Mouse (Mus musculus): Measurements from ENCODE around the gene Fam32a. TPM values are rescaled to one million over a fixed set of nuclear protein-coding genes. Genes with fewer than 3 reads are reported as not detected.
A peak's percentile ranks its signal among the peaks of the same experiment; 100 is the strongest.

Gene Fam32a
- polyA plus RNA-seq, 1 experiment from 2014 or later: 28.4 TPM

DNA sequence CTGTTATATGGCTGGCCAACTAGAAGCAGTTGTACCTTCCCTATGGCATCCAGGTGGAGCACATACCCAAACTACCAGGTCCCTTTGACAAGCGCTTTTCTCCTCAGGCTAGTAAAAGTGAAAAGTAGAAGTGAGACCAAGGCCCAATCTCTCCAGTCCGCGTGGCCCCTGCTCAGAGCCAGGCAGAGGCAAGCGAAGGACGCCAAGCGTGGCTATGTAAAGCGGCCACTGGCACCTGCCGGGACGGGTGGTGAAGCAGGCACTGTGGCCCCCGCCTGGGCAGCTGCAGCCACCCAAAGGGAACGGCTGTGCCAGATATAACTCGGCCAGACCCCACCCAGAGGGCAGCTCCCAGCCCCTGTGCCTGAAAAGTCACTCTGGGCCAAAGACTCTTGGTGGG is 51.1 kb downstream of the Fam32a start:
- TF ChIP-seq CTCF (IDR thresholded peaks at IDR 0.05; ENCODE audit: low read depth) (no peak), EP300 (IDR thresholded peaks at IDR 0.05; ENCODE audit: low read depth) (no peak)
- H3K27ac ChIP-seq (ENCODE audit: low read depth): peak overlapping the region; percentile 72
- H3K4me3 ChIP-seq (ENCODE audit: low read depth, low read length): no peak overlapping the region
- H3K9me3 ChIP-seq (ENCODE audit: low read length): no peaks in the 10 kb centered on the region
- H3K36me3 ChIP-seq (replicated peaks; ENCODE audit: insufficient read depth, low read length): no peaks in the 10 kb centered on the region
- H3K4me1 ChIP-seq (ENCODE audit: insufficient read depth): peaks cover 20% of the 10 kb centered on the region
- no peak overlapping the region for H3K4me2 ChIP-seq (ENCODE audit: low read depth, low read length)
- H3K9ac ChIP-seq (replicated peaks): no peak overlapping the region
- DNase-seq (peak; percentile 61), ATAC-seq (no peak; the same call in 1 of the 2 replicates)
- WGBS (ENCODE audit: insufficient replicate concordance): 66% methylated on average over 12 of the region's 12 CpGs
- no peaks in the 10 kb centered on the region for H3K27me3 ChIP-seq (ENCODE audit: insufficient read depth, low read length)

DNA sequence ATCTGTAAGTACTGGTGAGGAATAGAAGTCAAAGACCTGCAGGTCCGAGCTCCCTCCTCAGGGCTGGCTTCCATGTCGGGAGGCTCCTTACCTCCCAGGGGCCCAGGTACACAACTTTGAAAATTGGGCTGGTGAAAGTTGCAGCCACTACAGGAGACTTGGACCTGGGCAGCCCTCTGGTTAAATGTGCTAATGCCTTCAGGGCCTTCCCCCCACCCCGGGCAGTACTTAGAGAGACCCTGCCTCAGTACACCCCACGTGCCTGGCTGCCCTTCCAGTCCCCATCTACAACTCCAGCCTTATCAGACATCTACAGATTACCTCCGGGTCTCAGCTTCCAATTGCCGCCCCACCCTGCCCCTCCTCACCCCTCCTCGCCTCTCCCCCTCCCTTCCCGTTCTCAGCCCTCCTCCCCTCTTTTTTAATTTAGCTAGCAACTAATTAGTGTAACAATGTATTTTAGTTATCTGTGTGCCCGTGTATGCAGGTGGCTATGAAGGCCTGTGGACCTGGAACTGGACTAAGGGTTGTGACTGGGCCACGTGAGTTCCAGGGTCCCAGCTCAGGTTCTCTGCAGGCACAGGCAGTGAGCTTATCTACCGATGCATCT is 51.6 kb downstream of the Fam32a start:
- Histone ChIP-seq H3K9me3 (ENCODE audit: low read length) (no peaks in the 10 kb centered on the region), H3K4me2 (ENCODE audit: low read depth, low read length) (no peak overlapping the region), H3K27ac (ENCODE audit: low read depth) (peak overlapping the region; percentile 72), H3K9ac (replicated peaks) (no peak overlapping the region), H3K4me3 (ENCODE audit: low read depth, low read length) (no peak overlapping the region), H3K27me3 (ENCODE audit: insufficient read depth, low read length) (no peaks in the 10 kb centered on the region), H3K36me3 (replicated peaks; ENCODE audit: insufficient read depth, low read length) (no peaks in the 10 kb centered on the region), H3K4me1 (ENCODE audit: insufficient read depth) (peaks cover 20% of the 10 kb centered on the region)
- DNase-seq: no peak
- 55% methylated on average over 11 of the region's 11 CpGs for WGBS (ENCODE audit: insufficient replicate concordance)
- no peak for TF ChIP-seq EP300 (IDR thresholded peaks at IDR 0.05; ENCODE audit: low read depth)
- ATAC-seq: no peak

DNA sequence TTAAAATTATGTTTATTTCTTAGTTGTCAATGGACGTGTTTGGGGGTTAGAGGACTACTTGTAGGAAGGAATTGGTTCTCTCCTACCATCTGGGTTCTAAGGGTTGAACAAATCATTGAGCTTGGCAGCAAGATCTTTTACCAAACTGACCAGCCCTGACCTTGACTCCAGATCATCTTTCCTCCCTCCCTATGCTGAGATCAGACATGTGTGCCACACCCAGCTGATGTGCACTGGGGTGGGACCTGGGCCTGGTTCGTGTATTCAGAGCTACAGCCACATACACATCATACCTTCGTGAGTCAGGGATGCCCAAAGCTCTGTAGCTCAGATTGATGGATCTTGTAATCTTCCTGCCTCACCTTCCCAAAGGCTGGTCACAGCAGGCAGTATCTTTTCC is 52.2 kb downstream of the Fam32a start:
- Histone ChIP-seq H3K4me2 (ENCODE audit: low read depth, low read length) (no peak overlapping the region), H3K27ac (ENCODE audit: low read depth) (peak overlapping the region; percentile 72), H3K4me1 (ENCODE audit: insufficient read depth) (peaks cover 20% of the 10 kb centered on the region), H3K36me3 (replicated peaks; ENCODE audit: insufficient read depth, low read length) (no peaks in the 10 kb centered on the region), H3K9ac (replicated peaks) (no peak overlapping the region), H3K27me3 (ENCODE audit: insufficient read depth, low read length) (no peaks in the 10 kb centered on the region), H3K9me3 (ENCODE audit: low read length) (no peaks in the 10 kb centered on the region), H3K4me3 (ENCODE audit: low read depth, low read length) (no peak overlapping the region)
- ATAC-seq (no peak), DNase-seq (no peak)
- TF ChIP-seq CTCF (IDR thresholded peaks at IDR 0.05; ENCODE audit: low read depth) (no peak), EP300 (IDR thresholded peaks at IDR 0.05; ENCODE audit: low read depth) (no peak)
- 56% methylated on average over 3 of the region's 3 CpGs for WGBS (ENCODE audit: insufficient replicate concordance)

DNA sequence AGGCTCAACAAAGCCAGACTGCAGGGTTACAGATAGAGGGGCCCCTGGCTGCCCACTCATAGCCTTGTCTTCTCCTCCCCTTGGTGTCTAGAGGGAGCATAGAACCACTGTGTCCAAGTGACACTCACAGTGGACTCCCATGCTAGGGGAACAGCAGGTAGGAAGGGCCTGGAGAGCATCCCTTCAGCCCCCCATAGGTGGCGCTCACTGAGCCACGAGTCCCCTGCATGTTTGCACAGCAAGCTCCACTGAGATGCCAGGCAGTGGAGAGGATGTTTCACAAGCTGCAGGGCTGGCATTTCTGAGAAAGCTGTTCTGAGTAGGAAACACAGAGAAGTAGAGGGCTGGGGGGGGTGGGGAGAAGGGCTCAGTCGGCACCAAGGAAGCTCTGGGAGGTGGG is 52.8 kb downstream of the Fam32a start:
- no peak overlapping the region for H3K4me3 ChIP-seq (ENCODE audit: low read depth, low read length)
- no peaks in the 10 kb centered on the region for H3K36me3 ChIP-seq (replicated peaks; ENCODE audit: insufficient read depth, low read length)
- ATAC-seq: peak; percentile 62
- TF ChIP-seq CTCF (IDR thresholded peaks at IDR 0.05; ENCODE audit: low read depth): peak; percentile 81
- TF ChIP-seq EP300 (IDR thresholded peaks at IDR 0.05; ENCODE audit: low read depth): no peak
- no peaks in the 10 kb centered on the region for H3K27me3 ChIP-seq (ENCODE audit: insufficient read depth, low read length)
- no peak overlapping the region for H3K4me2 ChIP-seq (ENCODE audit: low read depth, low read length)
- 11% methylated on average over 3 of the region's 3 CpGs for WGBS (ENCODE audit: insufficient replicate concordance)
- DNase-seq: peak; percentile 84
- peak overlapping the region; percentile 63 for H3K27ac ChIP-seq (ENCODE audit: low read depth)
- H3K4me1 ChIP-seq (ENCODE audit: insufficient read depth): peaks cover 25% of the 10 kb centered on the region
- H3K9me3 ChIP-seq (ENCODE audit: low read length): no peaks in the 10 kb centered on the region
- H3K9ac ChIP-seq (replicated peaks): no peak overlapping the region

DNA sequence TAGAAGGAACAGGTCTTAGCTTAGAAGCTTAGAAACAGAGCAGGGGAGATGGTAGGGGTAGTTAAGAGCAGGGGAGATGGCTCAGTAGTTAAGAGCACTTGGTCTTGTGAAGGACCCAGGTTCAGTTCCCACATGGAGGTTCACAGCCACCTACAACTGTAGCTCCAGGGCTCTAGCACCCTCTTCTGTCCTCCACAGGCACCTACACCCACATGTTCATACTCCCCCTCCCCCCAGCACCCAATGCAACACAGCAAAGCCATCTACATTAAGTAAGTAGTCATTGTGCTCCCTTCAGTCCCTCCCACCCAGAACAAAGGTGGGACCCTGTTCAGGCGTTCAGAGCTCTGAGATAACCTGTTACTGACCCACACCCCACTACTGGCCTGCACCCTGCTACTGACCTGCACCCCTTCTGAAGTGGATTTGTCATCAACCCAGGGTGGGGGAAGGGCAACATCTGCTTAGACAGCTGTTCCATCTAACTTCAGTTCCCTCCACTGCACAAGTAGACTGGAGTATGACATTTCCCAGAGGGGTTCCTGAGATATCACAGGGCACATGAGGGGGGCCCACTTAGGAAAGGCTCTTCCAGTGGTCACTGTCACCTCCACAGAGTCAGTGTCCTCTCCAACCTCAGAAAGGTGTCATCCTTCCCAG is 53.7 kb downstream of the Fam32a start:
- H3K9me3 ChIP-seq (ENCODE audit: low read length): no peaks in the 10 kb centered on the region
- no peak overlapping the region for H3K4me2 ChIP-seq (ENCODE audit: low read depth, low read length)
- ATAC-seq (no peak), DNase-seq (no peak)
- H3K36me3 ChIP-seq (replicated peaks; ENCODE audit: insufficient read depth, low read length): no peaks in the 10 kb centered on the region
- no peak for TF ChIP-seq EP300 (IDR thresholded peaks at IDR 0.05; ENCODE audit: low read depth)
- peak; percentile 38 for TF ChIP-seq CTCF (IDR thresholded peaks at IDR 0.05; ENCODE audit: low read depth)
- 67% methylated on average over 1 of the region's 1 CpGs for WGBS (ENCODE audit: insufficient replicate concordance)
- no peak overlapping the region for H3K9ac ChIP-seq (replicated peaks)
- H3K27ac ChIP-seq (ENCODE audit: low read depth): peak overlapping the region; percentile 63
- no peaks in the 10 kb centered on the region for H3K27me3 ChIP-seq (ENCODE audit: insufficient read depth, low read length)
- H3K4me3 ChIP-seq (ENCODE audit: low read depth, low read length): no peak overlapping the region
- H3K4me1 ChIP-seq (ENCODE audit: insufficient read depth): peaks cover 21% of the 10 kb centered on the region

DNA sequence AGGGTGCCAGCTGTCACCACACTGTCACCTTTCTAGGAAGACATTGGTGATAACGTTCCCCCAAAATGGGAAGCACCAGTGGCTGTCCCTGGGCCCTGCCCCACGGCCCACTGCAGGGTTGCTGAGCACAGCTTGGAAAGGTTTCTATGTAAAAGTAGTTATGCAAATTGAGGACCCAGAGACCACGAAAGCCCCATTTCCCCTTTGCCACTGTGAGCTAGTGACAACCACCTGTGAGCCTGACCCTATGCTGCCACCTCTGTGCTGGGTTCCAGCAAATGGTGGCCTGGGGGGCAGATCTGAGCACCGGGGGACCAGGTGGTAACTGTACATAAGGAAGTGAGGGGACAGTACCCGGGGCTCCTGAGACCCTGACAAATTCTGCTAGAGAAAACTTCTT is 54.3 kb downstream of the Fam32a start:
- ATAC-seq: no peak
- DNase-seq: no peak
- peak overlapping the region; percentile 60; the same call in 1 of the 2 replicates for H3K27ac ChIP-seq (ENCODE audit: low read depth)

More for the DNA sequence above, 54.3 kb downstream of the Fam32a start:
- no peak overlapping the region for H3K4me3 ChIP-seq (ENCODE audit: low read depth, low read length)
- H3K4me2 ChIP-seq (ENCODE audit: low read depth, low read length): no peak overlapping the region
- 49% methylated on average over 5 of the region's 5 CpGs for WGBS (ENCODE audit: insufficient replicate concordance)
- H3K4me1 ChIP-seq (ENCODE audit: insufficient read depth): peaks cover 15% of the 10 kb centered on the region
- H3K27me3 ChIP-seq (ENCODE audit: insufficient read depth, low read length): no peaks in the 10 kb centered on the region
- no peaks in the 10 kb centered on the region for H3K9me3 ChIP-seq (ENCODE audit: low read length)
- H3K36me3 ChIP-seq (replicated peaks; ENCODE audit: insufficient read depth, low read length): no peaks in the 10 kb centered on the region
- no peak overlapping the region for H3K9ac ChIP-seq (replicated peaks)
- TF ChIP-seq CTCF (IDR thresholded peaks at IDR 0.05; ENCODE audit: low read depth) (no peak), EP300 (IDR thresholded peaks at IDR 0.05; ENCODE audit: low read depth) (no peak)

Other genes starting within 250 kb of the Fam32a start
- 4.8 and 5.8 TPM in 2 replicates for gene Cyp4f18, start 210.1 kb upstream of the Fam32a start, polyA plus RNA-seq (2015; fragmentation: Nextera tagmentation; extraction: Ambion mirVana)
- not detected in 2 replicates for gene Olfr372, start 178.5 kb upstream of the Fam32a start, polyA plus RNA-seq (2015; fragmentation: Nextera tagmentation; extraction: Ambion mirVana)
- 0.02 TPM in 1 of 2 replicates, not detected in the other for gene Olfr373, start 136.6 kb upstream of the Fam32a start, polyA plus RNA-seq (2015; fragmentation: Nextera tagmentation; extraction: Ambion mirVana)
- not detected in 2 replicates for gene Olfr374, start 112.7 kb upstream of the Fam32a start, polyA plus RNA-seq (2015; fragmentation: Nextera tagmentation; extraction: Ambion mirVana)
- 80.0 and 86.6 TPM in 2 replicates for gene Tpm4, start 84.8 kb upstream of the Fam32a start, polyA plus RNA-seq (2015; fragmentation: Nextera tagmentation; extraction: Ambion mirVana)
- gene Rab8a, start 58.5 kb upstream of the Fam32a start, polyA plus RNA-seq (2015; fragmentation: Nextera tagmentation; extraction: Ambion mirVana): 57.3 and 58.1 TPM in 2 replicates
- gene Hsh2d, start 30.1 kb upstream of the Fam32a start, polyA plus RNA-seq (2015; fragmentation: Nextera tagmentation; extraction: Ambion mirVana): 0.59 and 0.68 TPM in 2 replicates
- not detected in 2 replicates for gene Cib3, start 6.9 kb upstream of the Fam32a start, polyA plus RNA-seq (2015; fragmentation: Nextera tagmentation; extraction: Ambion mirVana)
- gene Gm11034, start 6.1 kb upstream of the Fam32a start, polyA plus RNA-seq (2015; fragmentation: Nextera tagmentation; extraction: Ambion mirVana): not detected in 2 replicates
- 40.7 and 41.7 TPM in 2 replicates for gene Ap1m1, start 20.3 kb downstream of the Fam32a start, polyA plus RNA-seq (2015; fragmentation: Nextera tagmentation; extraction: Ambion mirVana)
- gene Gm10282, start 85.5 kb downstream of the Fam32a start, polyA plus RNA-seq (2015; fragmentation: Nextera tagmentation; extraction: Ambion mirVana): 6.3 and 6.4 TPM in 2 replicates
- 5.6 and 7.4 TPM in 2 replicates for gene Klf2, start 99.3 kb downstream of the Fam32a start, polyA plus RNA-seq (2015; fragmentation: Nextera tagmentation; extraction: Ambion mirVana)
- 9.3 and 10.1 TPM in 2 replicates for gene Eps15l1, start 201.7 kb downstream of the Fam32a start, polyA plus RNA-seq (2015; fragmentation: Nextera tagmentation; extraction: Ambion mirVana)
- 0.46 and 0.72 TPM in 2 replicates for gene Calr3, start 224.1 kb downstream of the Fam32a start, polyA plus RNA-seq (2015; fragmentation: Nextera tagmentation; extraction: Ambion mirVana)
- 2.1 and 2.2 TPM in 2 replicates for gene 1700030K09Rik, start 224.2 kb downstream of the Fam32a start, polyA plus RNA-seq (2015; fragmentation: Nextera tagmentation; extraction: Ambion mirVana)

Data from liver, postnatal 0 days (tissue).